Mouse (Mus musculus): Measurements from ENCODE around the gene Cacnb1.

The Cacnb1 gene

GRCm38 (mm10) chr11:97953939-97954275, 68.9 kb downstream of the Cacnb1 start:
- no peak for DNase-seq

- no peak for DNase-seq
These were observed 69.5 kb downstream of the Cacnb1 start for GRCm38 (mm10) chr11:97953179-97953938.

GRCm38 (mm10) chr11:97952367-97953006, 70.3 kb downstream of the Cacnb1 start:
- DNase-seq, result no peak
